ENCODE assay signal across 27 mouse cellular contexts in genomic region chr9:95569249-95569648, GRCm38 (mm10). TPM values are rescaled to one million over a fixed set of nuclear protein-coding genes. Genes with fewer than 3 reads are reported as not detected.
DNase-seq lines count a peak whose midpoint lies in the region; ATAC-seq and TF ChIP-seq lines count a peak whose summit lies in the region.
"Had no signal": no experiment of that assay in that cellular context is flagged by ENCODE, and none has a peak within 500 bp of the region (broad histone marks: within the 10 kb centered on the region; RNA-seq: fewer than 3 reads in every experiment).

No protein-coding gene starts in this region.

- no peak overlapping the region for H3K4me2 ChIP-seq in forebrain, embryonic 16.5 days (ENCODE audit: low read length)
- no peak overlapping the region for H3K4me2 ChIP-seq in midbrain, embryonic 16.5 days (ENCODE audit: low read length)
- H3K4me2 ChIP-seq: forebrain, embryonic 13.5 days; heart, embryonic 12.5 days; heart, embryonic 15.5 days; hindbrain, embryonic 13.5 days had no signal

- H3K4me1 ChIP-seq in liver, adult 2 months (ENCODE audit: control insufficient read depth, insufficient read depth, low read length): peaks cover 25% of the 10 kb centered on the region
- no peaks in the 10 kb centered on the region for H3K4me1 ChIP-seq in MEL (ENCODE audit: control insufficient read depth in 1 of 2, insufficient read depth in 2 of 2, low read length in 2 of 2)
- H3K4me1 ChIP-seq in forebrain, embryonic 16.5 days (replicated peaks; ENCODE audit: control insufficient read depth, insufficient read depth, low read length): no peaks in the 10 kb centered on the region
- H3K4me1 ChIP-seq in midbrain, embryonic 16.5 days (ENCODE audit: control insufficient read depth, insufficient read depth, low read length): 0 out of 2 replicates have a peak, but pooled peaks cover 3% of the 10 kb centered on the region
- H3K4me1 ChIP-seq: forebrain, embryonic 13.5 days; hindbrain, embryonic 10.5 days had no signal

- 0 out of 2 replicates have a peak overlapping the region, but pooled peaks have one; percentile 17 for H3K27ac ChIP-seq in liver, adult 2 months (replicated peaks; ENCODE audit: insufficient read depth, low read depth, low read length)
- H3K27ac ChIP-seq in MEL (ENCODE audit: control insufficient read depth, low read depth, low read length): no peak overlapping the region
- H3K27ac ChIP-seq in forebrain, embryonic 16.5 days (ENCODE audit: low read length): no peak overlapping the region
- H3K27ac ChIP-seq in midbrain, embryonic 16.5 days (ENCODE audit: low read length): no peak overlapping the region
- H3K27ac ChIP-seq: forebrain, embryonic 10.5 days; forebrain, embryonic 13.5 days; heart, embryonic 15.5 days; hindbrain, embryonic 10.5 days; hindbrain, embryonic 13.5 days had no signal

- 75% methylated on average over 5 of the region's 5 CpGs for WGBS in liver, adult 2 months
- WGBS in forebrain, embryonic 16.5 days: 95% methylated on average over 5 of the region's 5 CpGs
- WGBS in midbrain, embryonic 16.5 days: 86% methylated on average over 5 of the region's 5 CpGs

- no peak for TF ChIP-seq EP300 in MEL (IDR thresholded peaks at IDR 0.05; ENCODE audit: low read depth in 1 of 2, low read length in 2 of 2)

- TF ChIP-seq RAD21 in MEL (IDR thresholded peaks at IDR 0.05; ENCODE audit: low read depth, low read length): no peak

- no peak overlapping the region for H3K9ac ChIP-seq in liver, adult 2 months (ENCODE audit: low read depth, low read length)
- no peak overlapping the region for H3K9ac ChIP-seq in MEL (ENCODE audit: control insufficient read depth, low read depth, low read length, poor library complexity, severe bottlenecking)
- H3K9ac ChIP-seq in forebrain, embryonic 16.5 days (replicated peaks; ENCODE audit: low read depth, low read length): no peak overlapping the region
- H3K9ac ChIP-seq in midbrain, embryonic 16.5 days (ENCODE audit: low read depth, low read length): no peak overlapping the region
- H3K9ac ChIP-seq: forebrain, embryonic 13.5 days; forebrain, postnatal 0 days; heart, embryonic 12.5 days; heart, embryonic 15.5 days; hindbrain, embryonic 13.5 days had no signal

- DNase-seq in liver, adult 2 months (ENCODE audit: extremely low read depth, low read depth, low spot score): no peak
- DNase-seq in liver: no peak
- peak; percentile 24 for DNase-seq in MEL (ENCODE audit: low read depth, low spot score)
- DNase-seq in ZHBTc4 (ENCODE audit: low read depth, low spot score): peak; percentile 57
- DNase-seq: adrenal gland, adult 8-10 months; adrenal gland, postnatal 25 days; cerebellum, adult 11-12 months; cerebellum, adult 8-10 months; cerebellum, postnatal 10 days; cerebellum, postnatal 36 days; forebrain, postnatal 0 days; gastrocnemius, postnatal 25 days; heart, postnatal 10 days; heart, postnatal 36 days had no signal

- TF ChIP-seq CTCF in liver, adult 2 months (IDR thresholded peaks at IDR 0.05; ENCODE audit: low read depth, low read length): no peak
- no peak for TF ChIP-seq CTCF in MEL (IDR thresholded peaks at IDR 0.05 in 2 of 3, conservative IDR thresholded peaks at IDR 0.05 in 1 of 3; ENCODE audit: control insufficient read depth in 1 of 3, insufficient read depth in 1 of 3, low read depth in 2 of 3, low read length in 3 of 3, poor library complexity in 1 of 3, severe bottlenecking in 1 of 3)

- peaks cover 3% of the 10 kb centered on the region; the same call in 1 of the 2 replicates for H3K79me2 ChIP-seq in liver, adult 2 months (ENCODE audit: control insufficient read depth, insufficient read depth, low read length)
- peaks cover 11% of the 10 kb centered on the region for H3K79me2 ChIP-seq in MEL (ENCODE audit: control insufficient read depth, insufficient read depth, low read length, poor library complexity)

- peaks cover 7% of the 10 kb centered on the region; the same call in 1 of the 2 replicates for H3K36me3 ChIP-seq in liver, adult 2 months (ENCODE audit: control insufficient read depth, insufficient read depth, low read length)
- peaks cover under 1 to 3% of the 10 kb centered on the region in 2 experiments; a peak in 2 of 4 replicates for H3K36me3 ChIP-seq in MEL (ENCODE audit: control insufficient read depth in 1 of 2, insufficient read depth in 2 of 2, low read length in 2 of 2)
- no peaks in the 10 kb centered on the region for H3K36me3 ChIP-seq in forebrain, embryonic 16.5 days (ENCODE audit: control insufficient read depth, insufficient read depth)
- H3K36me3 ChIP-seq in midbrain, embryonic 16.5 days (ENCODE audit: control insufficient read depth, insufficient read depth, low read length): no peaks in the 10 kb centered on the region
- H3K36me3 ChIP-seq: forebrain, embryonic 10.5 days; heart, embryonic 12.5 days; heart, embryonic 15.5 days; hindbrain, embryonic 10.5 days; hindbrain, embryonic 13.5 days had no signal

- TF ChIP-seq POLR2A in liver, adult 2 months (IDR thresholded peaks at IDR 0.05; ENCODE audit: extremely low read depth, insufficient read depth, low read length): no peak
- no peak for TF ChIP-seq POLR2A in MEL (IDR thresholded peaks at IDR 0.05; ENCODE audit: control insufficient read depth in 1 of 2, insufficient read depth in 1 of 2, low read depth in 1 of 2, low read length in 2 of 2, poor library complexity in 1 of 2)

- H3K9me3 ChIP-seq in MEL (replicated peaks; ENCODE audit: insufficient read depth, low read length): no peaks in the 10 kb centered on the region
- H3K9me3 ChIP-seq in forebrain, embryonic 16.5 days (ENCODE audit: control insufficient read depth, low read length): no peaks in the 10 kb centered on the region
- H3K9me3 ChIP-seq in midbrain, embryonic 16.5 days (replicated peaks; ENCODE audit: control insufficient read depth, low read length, poor library complexity, severe bottlenecking): no peaks in the 10 kb centered on the region
- H3K9me3 ChIP-seq: forebrain, embryonic 10.5 days; forebrain, embryonic 13.5 days; heart, embryonic 12.5 days; heart, embryonic 15.5 days; hindbrain, embryonic 10.5 days; hindbrain, embryonic 13.5 days had no signal

- peak; percentile 33; the same call in 1 of the 2 replicates for ATAC-seq in megakaryocyte progenitor cell, adult 5-6 weeks (replicated peaks; ENCODE audit: poor library complexity)
- ATAC-seq in forebrain, embryonic 16.5 days: no peak
- ATAC-seq in midbrain, embryonic 16.5 days: no peak
- ATAC-seq: activated CD4-positive, CD25-positive, alpha-beta regulatory T cell, adult 4 months; CD4-positive, CD25-positive, alpha-beta regulatory T cell, adult 4 months; forebrain, embryonic 13.5 days; forebrain, postnatal 0 days; hindbrain, embryonic 16.5 days; Patski had no signal

- H3K27me3 ChIP-seq in liver, adult 2 months (ENCODE audit: control insufficient read depth, insufficient read depth, low read length): no peaks in the 10 kb centered on the region
- H3K27me3 ChIP-seq in MEL (ENCODE audit: control insufficient read depth in 1 of 2, insufficient read depth in 2 of 2, low read length in 2 of 2): no peaks in the 10 kb centered on the region
- H3K27me3 ChIP-seq in forebrain, embryonic 16.5 days (replicated peaks; ENCODE audit: control insufficient read depth, insufficient read depth, low read length): no peaks in the 10 kb centered on the region; the same call in 1 of the 2 replicates
- no peaks in the 10 kb centered on the region for H3K27me3 ChIP-seq in midbrain, embryonic 16.5 days (ENCODE audit: control insufficient read depth, insufficient read depth, low read depth, low read length)
- H3K27me3 ChIP-seq: forebrain, embryonic 13.5 days; heart, embryonic 15.5 days; Patski had no signal

- H3K4me3 ChIP-seq in liver, adult 2 months (ENCODE audit: insufficient read depth, low read depth, low read length): no peak overlapping the region
- H3K4me3 ChIP-seq in MEL (ENCODE audit: control insufficient read depth in 1 of 2, insufficient read depth in 1 of 2, low read depth in 2 of 2, low read length in 2 of 2): no peak overlapping the region
- H3K4me3 ChIP-seq in forebrain, embryonic 16.5 days (replicated peaks; ENCODE audit: low read length): no peak overlapping the region
- H3K4me3 ChIP-seq in midbrain, embryonic 16.5 days (ENCODE audit: low read depth, low read length): no peak overlapping the region
- H3K4me3 ChIP-seq: forebrain, embryonic 10.5 days; forebrain, embryonic 13.5 days; heart, embryonic 12.5 days; heart, embryonic 15.5 days; hindbrain, embryonic 10.5 days; hindbrain, embryonic 13.5 days had no signal

TF ChIP-seq in MEL, 35 proteins besides CTCF, POLR2A, EP300 and RAD21 (continues in another document):
- TF ChIP-seq ZNF384 (IDR thresholded peaks at IDR 0.05; ENCODE audit: low read depth, low read length) (no peak), CHD1 (IDR thresholded peaks at IDR 0.05; ENCODE audit: low read depth, low read length) (no peak), JUND (IDR thresholded peaks at IDR 0.05; ENCODE audit: low read depth, low read length) (no peak), SIN3A (IDR thresholded peaks at IDR 0.05; ENCODE audit: low read length) (no peak), MAFK (IDR thresholded peaks at IDR 0.05; ENCODE audit: borderline replicate concordance, low read depth, low read length) (no peak), MEF2A (IDR thresholded peaks at IDR 0.05; ENCODE audit: extremely low read depth, insufficient replicate concordance, low read depth, low read length, poor library complexity, severe bottlenecking) (no peak), POLR2AphosphoS5 (IDR thresholded peaks at IDR 0.05; ENCODE audit: borderline replicate concordance, low read depth, low read length) (no peak)

RNA-seq across cellular contexts. Expression of gene Paqr9, which starts 9.8 kb away (rescaled TPM):
- total RNA-seq in liver, adult 2 months (2014; rRNA removed): 56.1 and 56.8 TPM in 2 replicates
- polyA plus RNA-seq in liver, adult 2 months (2012; rRNA removed): 107 and 154 TPM in 2 replicates
- 13.4 and 18.0 TPM in 2 replicates for total RNA-seq in MEL (2012; rRNA removed)
- 10 to 100 TPM; 24.8 to 46.0 TPM for polyA plus RNA-seq in MEL (2012; ENCODE audit: insufficient read depth in 1 of 2, insufficient read length in 2 of 2, low read depth in 1 of 2, low replicate concordance in 2 of 2, missing spikeins in 1 of 2)
- total RNA-seq in megakaryocyte progenitor cell, adult 5-6 weeks (2015): 2.4 and 4.4 TPM in 2 replicates
- total RNA-seq in megakaryocyte progenitor cell, adult 5-6 weeks (2017): 1.7 and 3.4 TPM in 2 replicates
- 3.0 and 4.0 TPM in 2 replicates for polyA plus RNA-seq in forebrain, embryonic 16.5 days (2015; fragmentation: Nextera tagmentation; extraction: Ambion mirVana)
- polyA plus RNA-seq in midbrain, embryonic 16.5 days (2015; fragmentation: Nextera tagmentation; extraction: Ambion mirVana): 5.5 and 5.7 TPM in 2 replicates

RNA-seq across cellular contexts. Expression of gene U2surp, which starts 57.5 kb away (rescaled TPM):
- total RNA-seq in liver, adult 2 months (2014; rRNA removed): 18.1 and 21.8 TPM in 2 replicates
- 1.5 and 1.7 TPM in 2 replicates for polyA plus RNA-seq in liver, adult 2 months (2012; rRNA removed)
- total RNA-seq in MEL (2012; rRNA removed): 69.0 and 70.8 TPM in 2 replicates
- polyA plus RNA-seq in MEL (2012; ENCODE audit: insufficient read depth in 1 of 2, insufficient read length in 2 of 2, low read depth in 1 of 2, low replicate concordance in 2 of 2, missing spikeins in 1 of 2): 100 to 1,000 TPM in 1 of 2 experiments, 10 to 100 TPM in 1; 72.1 to 244 TPM
- 111 and 114 TPM in 2 replicates for total RNA-seq in megakaryocyte progenitor cell, adult 5-6 weeks (2015)
- 169 and 201 TPM in 2 replicates for total RNA-seq in megakaryocyte progenitor cell, adult 5-6 weeks (2017)
- 132 and 152 TPM in 2 replicates for polyA plus RNA-seq in forebrain, embryonic 16.5 days (2015; fragmentation: Nextera tagmentation; extraction: Ambion mirVana)
- 117 and 131 TPM in 2 replicates for polyA plus RNA-seq in midbrain, embryonic 16.5 days (2015; fragmentation: Nextera tagmentation; extraction: Ambion mirVana)

Comparison
In these comparisons a context has a peak if more than half of its experiments do, and no peak if none do; other contexts are left out.
1. DNase-seq: peak in MEL (single experiment) and ZHBTc4 (single experiment); none in liver, adult 2 months (single experiment) and liver (single experiment).
2. RNA of gene U2surp, which starts 57.5 kb away (polyA plus RNA-seq): 72.1 to 244 TPM in MEL, 132 to 152 TPM in forebrain, embryonic 16.5 days and 117 to 131 TPM in midbrain, embryonic 16.5 days; 1.5 to 1.7 TPM in liver, adult 2 months; every median in the first group is over 10 times any median in the second.